Mouse (Mus musculus): ENCODE results near the gene Anxa6. TPM values are rescaled to one million over a fixed set of nuclear protein-coding genes. Genes with fewer than 3 reads are reported as not detected.

The Anxa6 gene
- total RNA-seq, 2 experiments from 2014 or later = 206 to 210 TPM

- DNase-seq = no peak
Observed at GRCm38 (mm10) chr11:54929290-54929689, 104.0 kb downstream of the Anxa6 start.

Other genes starting within 250 kb of the Anxa6 start
- gene Cdc42se2, start 245.8 kb downstream of the Anxa6 start, total RNA-seq (2021) = 10 to 100 TPM; 21.1 to 24.6 TPM
- 10 to 100 TPM; 30.9 to 34.4 TPM for gene Lyrm7, start 172.5 kb downstream of the Anxa6 start, total RNA-seq (2021)
- 100 to 1,000 TPM; 303 to 309 TPM for gene Hint1, start 167.1 kb downstream of the Anxa6 start, total RNA-seq (2021)
- 100 to 1,000 TPM; 206 to 329 TPM for gene Gpx3, start 131.0 kb downstream of the Anxa6 start, total RNA-seq (2021)
- 10 to 100 TPM; 26.7 to 32.7 TPM for gene Tnip1, start 70.5 kb downstream of the Anxa6 start, total RNA-seq (2021)
- gene Ccdc69, start 44.7 kb upstream of the Anxa6 start, total RNA-seq (2021) = 1 to 10 TPM; 5.3 to 8.3 TPM
- gene Gm2a, start 64.7 kb upstream of the Anxa6 start, total RNA-seq (2021) = 10 to 100 TPM in 1 of 2 experiments, 1 to 10 TPM in 1; 9.2 to 13.8 TPM
- not detected for gene Slc36a3, start 118.3 kb upstream of the Anxa6 start, total RNA-seq (2021)
- 10 to 100 TPM; 11.4 to 22.0 TPM for gene Slc36a2, start 151.6 kb upstream of the Anxa6 start, total RNA-seq (2021)
- 10 to 100 TPM; 10.3 to 11.8 TPM for gene Slc36a1, start 170.9 kb upstream of the Anxa6 start, total RNA-seq (2021)

All from heart, adult 18-20 months (tissue).